Mouse (Mus musculus): ENCODE data around the gene Fam3c. TPM values are rescaled to one million over a fixed set of nuclear protein-coding genes. Genes with fewer than 3 reads are reported as not detected.

The Fam3c gene
- polyA plus RNA-seq, 2 experiments = 23.8 to 65.2 TPM

DNA sequence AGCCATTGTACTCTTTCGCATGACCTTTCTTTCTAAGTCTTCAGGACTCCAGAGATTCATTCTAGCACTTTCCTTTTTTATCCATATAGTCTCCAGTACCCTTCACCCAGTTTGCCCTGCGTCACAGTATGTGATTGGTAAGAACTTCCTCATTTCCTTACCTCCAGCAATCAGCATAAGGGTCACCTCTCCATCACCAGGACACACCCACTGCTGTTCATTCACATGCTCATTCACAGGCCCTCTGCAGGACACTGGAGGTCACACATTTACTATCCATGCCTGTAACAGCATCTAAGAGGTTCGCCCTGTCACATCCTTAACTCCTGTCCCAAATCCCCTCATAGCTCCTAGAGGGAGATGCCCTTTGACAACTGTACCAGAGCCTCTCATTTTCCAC is 7.5 kb upstream of the Fam3c start:
- Histone ChIP-seq H3K27me3 (ENCODE audit: control insufficient read depth, insufficient read depth, low read length) (no peaks in the 10 kb centered on the region), H3K9me3 (ENCODE audit: control insufficient read depth, low read length) (no peaks in the 10 kb centered on the region), H3K27ac (replicated peaks; ENCODE audit: low read depth, low read length) (no peak overlapping the region), H3K4me3 (replicated peaks; ENCODE audit: low read length) (no peak overlapping the region), H3K4me1 (ENCODE audit: control insufficient read depth, insufficient read depth, low read length) (peaks cover 5% of the 10 kb centered on the region; the same call in 1 of the 2 replicates), H3K4me2 (replicated peaks; ENCODE audit: low read depth, low read length, severe bottlenecking) (no peak overlapping the region), H3K9ac (ENCODE audit: low read depth, low read length, severe bottlenecking) (no peak overlapping the region), H3K36me3 (ENCODE audit: control insufficient read depth, insufficient read depth, low read length) (no peaks in the 10 kb centered on the region)
- WGBS = 84% methylated on average over 3 of the region's 3 CpGs
- no peak for DNase-seq (ENCODE audit: low spot score)
- ATAC-seq (ENCODE audit: low FRiP score, low read depth) = no peak
- no peak for TF ChIP-seq POLR2A (IDR thresholded peaks at IDR 0.05; ENCODE audit: borderline replicate concordance, extremely low read depth, insufficient read depth, insufficient read length)

- Histone ChIP-seq H3K27me3 (ENCODE audit: control insufficient read depth, insufficient read depth, low read length) (no peaks in the 10 kb centered on the region), H3K9me3 (ENCODE audit: control insufficient read depth, low read length) (no peaks in the 10 kb centered on the region), H3K4me2 (replicated peaks; ENCODE audit: low read depth, low read length, severe bottlenecking) (no peak overlapping the region), H3K27ac (replicated peaks; ENCODE audit: low read depth, low read length) (no peak overlapping the region), H3K4me3 (replicated peaks; ENCODE audit: low read length) (no peak overlapping the region), H3K9ac (ENCODE audit: low read depth, low read length, severe bottlenecking) (no peak overlapping the region), H3K4me1 (ENCODE audit: control insufficient read depth, insufficient read depth, low read length) (peaks cover 5% of the 10 kb centered on the region; the same call in 1 of the 2 replicates), H3K36me3 (ENCODE audit: control insufficient read depth, insufficient read depth, low read length) (no peaks in the 10 kb centered on the region)
- DNase-seq (ENCODE audit: low spot score) (no peak), ATAC-seq (ENCODE audit: low FRiP score, low read depth) (no peak)
- no peak for TF ChIP-seq POLR2A (IDR thresholded peaks at IDR 0.05; ENCODE audit: borderline replicate concordance, extremely low read depth, insufficient read depth, insufficient read length)
- 24% methylated on average over 3 of the region's 3 CpGs for WGBS
Observed at GRCm38 (mm10) chr6:22361941-22362340, 5.9 kb upstream of the Fam3c start.

GRCm38 (mm10) chr6:22359019-22359418 is 3.0 kb upstream of the Fam3c start:
- DNase-seq (ENCODE audit: low spot score) (no peak), ATAC-seq (ENCODE audit: low FRiP score, low read depth) (no peak)
- no peaks in the 10 kb centered on the region for H3K27me3 ChIP-seq (ENCODE audit: control insufficient read depth, insufficient read depth, low read length)
- no peak overlapping the region for H3K4me3 ChIP-seq (replicated peaks; ENCODE audit: low read length)
- no peaks in the 10 kb centered on the region for H3K9me3 ChIP-seq (ENCODE audit: control insufficient read depth, low read length)
- H3K4me2 ChIP-seq (replicated peaks; ENCODE audit: low read depth, low read length, severe bottlenecking) = no peak overlapping the region
- no peaks in the 10 kb centered on the region for H3K36me3 ChIP-seq (ENCODE audit: control insufficient read depth, insufficient read depth, low read length)
- TF ChIP-seq POLR2A (IDR thresholded peaks at IDR 0.05; ENCODE audit: borderline replicate concordance, extremely low read depth, insufficient read depth, insufficient read length) = no peak
- no peak overlapping the region for H3K27ac ChIP-seq (replicated peaks; ENCODE audit: low read depth, low read length)
- peaks cover 16% of the 10 kb centered on the region; the same call in 1 of the 2 replicates for H3K4me1 ChIP-seq (ENCODE audit: control insufficient read depth, insufficient read depth, low read length)
- WGBS = 76% methylated on average over 1 of the region's 1 CpGs
- H3K9ac ChIP-seq (ENCODE audit: low read depth, low read length, severe bottlenecking) = no peak overlapping the region

- no peak for ATAC-seq (ENCODE audit: low FRiP score, low read depth)
- DNase-seq (ENCODE audit: low spot score) = no peak
- Histone ChIP-seq H3K9me3 (ENCODE audit: control insufficient read depth, low read length) (no peaks in the 10 kb centered on the region), H3K27me3 (ENCODE audit: control insufficient read depth, insufficient read depth, low read length) (no peaks in the 10 kb centered on the region), H3K9ac (ENCODE audit: low read depth, low read length, severe bottlenecking) (no peak overlapping the region), H3K4me1 (ENCODE audit: control insufficient read depth, insufficient read depth, low read length) (peaks cover 18% of the 10 kb centered on the region; the same call in 1 of the 2 replicates), H3K4me2 (replicated peaks; ENCODE audit: low read depth, low read length, severe bottlenecking) (no peak overlapping the region), H3K4me3 (replicated peaks; ENCODE audit: low read length) (no peak overlapping the region), H3K27ac (replicated peaks; ENCODE audit: low read depth, low read length) (no peak overlapping the region), H3K36me3 (ENCODE audit: control insufficient read depth, insufficient read depth, low read length) (no peaks in the 10 kb centered on the region)
- WGBS = 95% methylated on average over 4 of the region's 4 CpGs
- no peak for TF ChIP-seq POLR2A (IDR thresholded peaks at IDR 0.05; ENCODE audit: borderline replicate concordance, extremely low read depth, insufficient read depth, insufficient read length)
Observed at GRCm38 (mm10) chr6:22357351-22357750, 1.3 kb upstream of the Fam3c start.

DNA sequence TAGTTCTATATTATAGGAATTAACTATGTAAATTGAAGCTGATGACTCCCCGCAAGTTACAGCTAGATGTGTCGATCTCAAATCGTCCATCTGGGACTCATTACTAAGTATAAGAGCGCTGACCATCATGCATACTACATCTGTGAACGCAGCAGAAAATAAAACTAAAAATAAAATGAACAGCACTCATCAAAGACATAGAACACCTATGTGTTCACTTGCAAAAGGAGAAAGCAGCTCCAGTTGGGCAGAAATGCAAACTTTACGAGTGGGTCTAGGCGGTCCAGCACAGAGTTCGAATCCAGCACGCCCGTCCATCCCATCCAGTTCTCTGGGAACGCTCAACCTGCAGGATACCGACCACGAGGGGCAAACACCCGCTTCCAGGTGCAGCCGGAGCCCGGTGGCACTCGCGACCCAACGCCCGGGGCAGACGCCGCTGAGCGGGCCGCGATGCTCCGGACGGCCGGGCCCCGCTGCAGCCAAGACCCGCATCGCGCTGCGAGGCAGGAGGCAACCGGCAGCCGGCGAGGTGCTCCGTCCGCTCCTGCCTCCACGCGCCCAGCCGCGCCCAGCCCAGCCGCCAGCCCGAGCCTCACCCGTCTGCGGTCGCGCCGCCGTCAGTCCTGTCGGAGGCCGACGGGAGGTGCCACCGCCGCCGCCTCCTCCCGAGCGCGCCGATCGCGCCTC is 502 bp downstream of the Fam3c start:
- Histone ChIP-seq H3K36me3 (ENCODE audit: control insufficient read depth, insufficient read depth, low read length) (no peaks in the 10 kb centered on the region), H3K4me2 (replicated peaks; ENCODE audit: low read depth, low read length, severe bottlenecking) (peak overlapping the region; percentile 60), H3K4me3 (replicated peaks; ENCODE audit: low read length) (peak overlapping the region; percentile 83), H3K27ac (replicated peaks; ENCODE audit: low read depth, low read length) (peak overlapping the region; percentile 81), H3K9ac (ENCODE audit: low read depth, low read length, severe bottlenecking) (peak overlapping the region; percentile 91), H3K27me3 (ENCODE audit: control insufficient read depth, insufficient read depth, low read length) (no peaks in the 10 kb centered on the region), H3K9me3 (ENCODE audit: control insufficient read depth, low read length) (no peaks in the 10 kb centered on the region), H3K4me1 (ENCODE audit: control insufficient read depth, insufficient read depth, low read length) (peaks cover 14% of the 10 kb centered on the region; the same call in 1 of the 2 replicates)
- DNase-seq (ENCODE audit: low spot score) = no peak
- ATAC-seq (ENCODE audit: low FRiP score, low read depth) = peak; percentile 83
- WGBS = 2% methylated on average over 33 of the region's 62 CpGs
- no peak for TF ChIP-seq POLR2A (IDR thresholded peaks at IDR 0.05; ENCODE audit: borderline replicate concordance, extremely low read depth, insufficient read depth, insufficient read length)

All from limb, embryonic 14.5 days (tissue).